24 mouse cellular contexts compared by ENCODE assay signal in the genomic region with DNA sequence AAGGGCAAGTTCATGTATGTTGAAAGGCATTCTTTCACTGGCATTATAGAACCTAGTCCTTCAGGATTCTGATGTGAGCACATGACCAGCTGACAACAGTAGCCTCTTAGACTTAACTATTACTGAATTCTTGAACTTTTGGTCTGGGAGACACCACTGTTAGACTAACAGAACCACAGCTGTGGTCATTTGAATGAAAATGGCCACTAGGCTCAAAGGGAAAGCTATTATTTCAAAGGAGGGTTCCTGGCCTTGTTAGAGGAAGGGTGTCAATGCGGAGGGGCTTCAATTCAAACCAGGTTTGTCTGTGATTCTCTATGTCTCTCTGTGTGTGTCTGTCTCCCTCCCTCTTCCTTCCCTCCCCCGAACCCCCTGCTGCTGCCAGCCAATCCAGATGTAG. TPM values are rescaled to one million over a fixed set of nuclear protein-coding genes. Genes with fewer than 3 reads are reported as not detected.
A peak's percentile ranks its signal among the peaks of the same experiment; 100 is the strongest.
DNase-seq lines count a peak whose midpoint lies in the region; ATAC-seq lines count a peak whose summit lies in the region.
"Had no signal": no experiment of that assay in that cellular context is flagged by ENCODE, and none has a peak within 500 bp of the region (broad histone marks: within the 10 kb centered on the region; RNA-seq: fewer than 3 reads in every experiment).

No protein-coding gene starts in this region.

- no peak overlapping the region for H3K4me3 ChIP-seq in forebrain, embryonic 12.5 days (replicated peaks)
- no peak overlapping the region for H3K4me3 ChIP-seq in forebrain, embryonic 10.5 days
- H3K4me3 ChIP-seq in hindbrain, embryonic 13.5 days, result no peak overlapping the region
- no peak overlapping the region for H3K4me3 ChIP-seq in hindbrain, embryonic 16.5 days (ENCODE audit: low read length)
- no peak overlapping the region for H3K4me3 ChIP-seq in midbrain, embryonic 14.5 days (replicated peaks; ENCODE audit: low read depth, low read length)
- no peak overlapping the region for H3K4me3 ChIP-seq in midbrain, embryonic 16.5 days (ENCODE audit: low read depth, low read length)
- H3K4me3 ChIP-seq in neural tube, embryonic 13.5 days, result 0 out of 2 replicates have a peak overlapping the region, but pooled peaks have one; percentile 1
- H3K4me3 ChIP-seq: intestine, embryonic 15.5 days; liver, embryonic 13.5 days; stomach, embryonic 15.5 days had no signal

- peaks cover 11% of the 10 kb centered on the region; the same call in 1 of the 2 replicates for H3K36me3 ChIP-seq in forebrain, embryonic 12.5 days (replicated peaks)
- peaks cover 47% of the 10 kb centered on the region for H3K36me3 ChIP-seq in forebrain, embryonic 10.5 days (replicated peaks)
- 0 out of 2 replicates have a peak, but pooled peaks cover 2% of the 10 kb centered on the region for H3K36me3 ChIP-seq in hindbrain, embryonic 13.5 days
- H3K36me3 ChIP-seq in hindbrain, embryonic 16.5 days (ENCODE audit: control insufficient read depth, insufficient read depth, low read length), result no peaks in the 10 kb centered on the region
- H3K36me3 ChIP-seq in midbrain, embryonic 14.5 days (ENCODE audit: control insufficient read depth, insufficient read depth, low read length), result no peaks in the 10 kb centered on the region
- no peaks in the 10 kb centered on the region for H3K36me3 ChIP-seq in midbrain, embryonic 16.5 days (ENCODE audit: control insufficient read depth, insufficient read depth, low read length)
- 0 out of 2 replicates have a peak, but pooled peaks cover 15% of the 10 kb centered on the region for H3K36me3 ChIP-seq in neural tube, embryonic 13.5 days
- H3K36me3 ChIP-seq: liver, embryonic 13.5 days; stomach, embryonic 15.5 days had no signal

- 60% methylated on average over 2 of the region's 2 CpGs for WGBS in forebrain, embryonic 12.5 days
- WGBS in forebrain, embryonic 10.5 days, result 53% methylated on average over 2 of the region's 2 CpGs
- WGBS in hindbrain, embryonic 13.5 days, result 29% methylated on average over 2 of the region's 2 CpGs
- 61% methylated on average over 2 of the region's 2 CpGs for WGBS in hindbrain, embryonic 16.5 days
- WGBS in midbrain, embryonic 14.5 days, result 61% methylated on average over 2 of the region's 2 CpGs
- WGBS in midbrain, embryonic 16.5 days, result 73% methylated on average over 2 of the region's 2 CpGs
- 58% methylated on average over 2 of the region's 2 CpGs for WGBS in neural tube, embryonic 13.5 days

- peaks cover 23% of the 10 kb centered on the region for H3K4me1 ChIP-seq in forebrain, embryonic 12.5 days
- H3K4me1 ChIP-seq in forebrain, embryonic 10.5 days, result peaks cover 35% of the 10 kb centered on the region
- H3K4me1 ChIP-seq in hindbrain, embryonic 13.5 days (replicated peaks), result peaks cover 29% of the 10 kb centered on the region
- H3K4me1 ChIP-seq in hindbrain, embryonic 16.5 days (ENCODE audit: control insufficient read depth, insufficient read depth, low read depth, low read length), result peaks cover 19% of the 10 kb centered on the region
- peaks cover 18% of the 10 kb centered on the region for H3K4me1 ChIP-seq in midbrain, embryonic 14.5 days (ENCODE audit: control insufficient read depth, insufficient read depth, low read length)
- peaks cover 29% of the 10 kb centered on the region for H3K4me1 ChIP-seq in midbrain, embryonic 16.5 days (ENCODE audit: control insufficient read depth, insufficient read depth, low read length)
- peaks cover 34% of the 10 kb centered on the region for H3K4me1 ChIP-seq in neural tube, embryonic 13.5 days (replicated peaks)

- H3K9ac ChIP-seq in forebrain, embryonic 12.5 days, result no peak overlapping the region
- H3K9ac ChIP-seq in hindbrain, embryonic 13.5 days, result no peak overlapping the region
- H3K9ac ChIP-seq in hindbrain, embryonic 16.5 days (ENCODE audit: low read depth, low read length), result no peak overlapping the region
- H3K9ac ChIP-seq in midbrain, embryonic 14.5 days (replicated peaks; ENCODE audit: low read length), result no peak overlapping the region
- no peak overlapping the region for H3K9ac ChIP-seq in midbrain, embryonic 16.5 days (ENCODE audit: low read depth, low read length)
- H3K9ac ChIP-seq in neural tube, embryonic 13.5 days, result no peak overlapping the region
- H3K9ac ChIP-seq: intestine, embryonic 15.5 days; liver, embryonic 13.5 days; stomach, embryonic 15.5 days had no signal

- peak overlapping the region; percentile 21; the same call in 1 of the 2 replicates for H3K4me2 ChIP-seq in forebrain, embryonic 12.5 days
- H3K4me2 ChIP-seq in hindbrain, embryonic 13.5 days, result peak overlapping the region; percentile 31
- H3K4me2 ChIP-seq in hindbrain, embryonic 16.5 days (ENCODE audit: low read length), result no peak overlapping the region
- H3K4me2 ChIP-seq in midbrain, embryonic 14.5 days (ENCODE audit: low read length), result peak overlapping the region; percentile 28
- H3K4me2 ChIP-seq in midbrain, embryonic 16.5 days (ENCODE audit: low read length), result no peak overlapping the region
- H3K4me2 ChIP-seq in neural tube, embryonic 13.5 days, result peak overlapping the region; percentile 39; the same call in 1 of the 2 replicates
- H3K4me2 ChIP-seq: intestine, embryonic 15.5 days; liver, embryonic 13.5 days; stomach, embryonic 15.5 days had no signal

- H3K27me3 ChIP-seq in forebrain, embryonic 12.5 days, result no peaks in the 10 kb centered on the region
- H3K27me3 ChIP-seq in forebrain, embryonic 10.5 days (ENCODE audit: poor library complexity, severe bottlenecking), result no peaks in the 10 kb centered on the region
- no peaks in the 10 kb centered on the region for H3K27me3 ChIP-seq in hindbrain, embryonic 13.5 days
- no peaks in the 10 kb centered on the region for H3K27me3 ChIP-seq in hindbrain, embryonic 16.5 days (replicated peaks; ENCODE audit: control insufficient read depth, insufficient read depth, low read length)
- no peaks in the 10 kb centered on the region for H3K27me3 ChIP-seq in midbrain, embryonic 14.5 days (ENCODE audit: control insufficient read depth, insufficient read depth, low read length)
- no peaks in the 10 kb centered on the region for H3K27me3 ChIP-seq in midbrain, embryonic 16.5 days (ENCODE audit: control insufficient read depth, insufficient read depth, low read depth, low read length)
- H3K27me3 ChIP-seq in neural tube, embryonic 13.5 days, result no peaks in the 10 kb centered on the region
- H3K27me3 ChIP-seq: intestine, embryonic 15.5 days; liver, embryonic 13.5 days; stomach, embryonic 15.5 days had no signal

- no peak overlapping the region for H3K27ac ChIP-seq in forebrain, embryonic 12.5 days
- no peak overlapping the region for H3K27ac ChIP-seq in forebrain, embryonic 10.5 days
- H3K27ac ChIP-seq in hindbrain, embryonic 13.5 days, result no peak overlapping the region
- no peak overlapping the region for H3K27ac ChIP-seq in hindbrain, embryonic 16.5 days (ENCODE audit: low read depth, low read length)
- H3K27ac ChIP-seq in midbrain, embryonic 14.5 days (replicated peaks; ENCODE audit: low read depth, low read length), result no peak overlapping the region
- no peak overlapping the region for H3K27ac ChIP-seq in midbrain, embryonic 16.5 days (ENCODE audit: low read length)
- H3K27ac ChIP-seq in neural tube, embryonic 13.5 days (replicated peaks), result no peak overlapping the region
- H3K27ac ChIP-seq: intestine, embryonic 15.5 days; liver, embryonic 13.5 days; stomach, embryonic 15.5 days had no signal

- no peak for DNase-seq in forebrain, embryonic 10.5 days (ENCODE audit: extremely low spot score, low spot score)
- no peak for DNase-seq in midbrain, embryonic 14.5 days
- DNase-seq in urinary bladder, adult 2 months (ENCODE audit: low spot score), result no peak
- DNase-seq: adrenal gland, postnatal 25 days; cerebellum, adult 11-12 months; cerebellum, postnatal 25 days; gastrocnemius, postnatal 10 days; heart, adult 18-20 months; heart, postnatal 36 days; kidney, adult 9 months; kidney, postnatal 25 days; liver, embryonic 13.5 days; right cerebral cortex, postnatal 25 days; thymus, adult 18-20 months; thymus, postnatal 4 days had no signal

- ATAC-seq in forebrain, embryonic 12.5 days (ENCODE audit: low FRiP score), result no peak
- ATAC-seq in hindbrain, embryonic 13.5 days (ENCODE audit: low FRiP score), result no peak
- ATAC-seq in hindbrain, embryonic 16.5 days, result no peak
- no peak for ATAC-seq in midbrain, embryonic 14.5 days (ENCODE audit: low FRiP score, low TSS enrichment)
- ATAC-seq in midbrain, embryonic 16.5 days, result no peak
- no peak for ATAC-seq in neural tube, embryonic 13.5 days (ENCODE audit: low read depth)
- ATAC-seq: intestine, embryonic 15.5 days; lung, postnatal 0 days had no signal

- H3K9me3 ChIP-seq in forebrain, embryonic 12.5 days, result no peaks in the 10 kb centered on the region
- H3K9me3 ChIP-seq in forebrain, embryonic 10.5 days, result no peaks in the 10 kb centered on the region; the same call in 1 of the 2 replicates
- H3K9me3 ChIP-seq in hindbrain, embryonic 13.5 days, result no peaks in the 10 kb centered on the region
- no peaks in the 10 kb centered on the region for H3K9me3 ChIP-seq in hindbrain, embryonic 16.5 days (ENCODE audit: control insufficient read depth, low read length)
- H3K9me3 ChIP-seq in midbrain, embryonic 14.5 days (ENCODE audit: control insufficient read depth, low read length), result no peaks in the 10 kb centered on the region
- no peaks in the 10 kb centered on the region for H3K9me3 ChIP-seq in midbrain, embryonic 16.5 days (replicated peaks; ENCODE audit: control insufficient read depth, low read length, poor library complexity, severe bottlenecking)
- no peaks in the 10 kb centered on the region for H3K9me3 ChIP-seq in neural tube, embryonic 13.5 days
- H3K9me3 ChIP-seq: G1E; intestine, embryonic 15.5 days; liver, embryonic 13.5 days; stomach, embryonic 15.5 days had no signal

RNA-seq across cellular contexts. Expression of gene Ptbp2, which starts 5.8 kb away (rescaled TPM):
- 390 and 408 TPM in 2 replicates for polyA plus RNA-seq in forebrain, embryonic 12.5 days (2016; fragmentation: Nextera tagmentation; extraction: Ambion mirVana)
- polyA plus RNA-seq in forebrain, embryonic 10.5 days (2016; fragmentation: Nextera tagmentation; extraction: Ambion mirVana), result 232 and 240 TPM in 2 replicates
- 285 and 294 TPM in 2 replicates for polyA plus RNA-seq in hindbrain, embryonic 13.5 days (2015; fragmentation: Nextera tagmentation; extraction: Ambion mirVana)
- polyA plus RNA-seq in hindbrain, embryonic 16.5 days (2015; fragmentation: Nextera tagmentation; extraction: Ambion mirVana), result 205 and 217 TPM in 2 replicates
- polyA plus RNA-seq in midbrain, embryonic 14.5 days (2014; fragmentation: Nextera tagmentation; extraction: Ambion mirVana), result 284 and 384 TPM in 2 replicates
- 244 and 274 TPM in 2 replicates for polyA plus RNA-seq in midbrain, embryonic 16.5 days (2015; fragmentation: Nextera tagmentation; extraction: Ambion mirVana)
- 256 and 285 TPM in 2 replicates for polyA plus RNA-seq in neural tube, embryonic 13.5 days (2015; fragmentation: Nextera tagmentation; extraction: Ambion mirVana)
- polyA plus RNA-seq in urinary bladder, adult 2 months (2012; rRNA removed), result 91.3 and 92.9 TPM in 2 replicates

Comparison
In these comparisons a context has a peak if more than half of its experiments do, and no peak if none do; other contexts are left out.
1. H3K4me2 ChIP-seq: peak in forebrain, embryonic 12.5 days (single experiment), hindbrain, embryonic 13.5 days (single experiment), midbrain, embryonic 14.5 days (single experiment) and neural tube, embryonic 13.5 days (single experiment); none in hindbrain, embryonic 16.5 days (single experiment) and midbrain, embryonic 16.5 days (single experiment).